Mouse (Mus musculus): ENCODE measurements around the gene Ccdc9b.

DNA sequence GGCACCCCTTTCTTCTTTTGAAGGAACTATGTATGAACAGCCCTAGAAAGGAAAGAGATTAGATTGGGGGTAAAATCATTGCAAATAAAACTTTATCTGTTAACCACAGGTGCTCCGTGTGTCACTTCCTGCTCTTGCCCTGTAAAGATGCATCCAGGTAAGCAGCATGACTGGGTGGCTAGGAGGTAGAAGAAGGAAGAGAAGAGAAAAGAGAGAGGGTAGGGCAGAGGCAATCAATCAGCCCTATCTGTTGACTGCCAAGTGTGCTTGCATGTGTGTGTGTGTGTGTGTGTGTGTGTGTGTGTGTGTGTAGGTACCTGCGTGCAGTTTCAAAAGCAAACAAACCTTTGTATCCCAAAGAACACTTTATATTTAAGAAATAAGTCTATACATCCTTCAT is 12.1 kb upstream of the Ccdc9b start:
- TF ChIP-seq CTCF (IDR thresholded peaks at IDR 0.05; ENCODE audit: extremely low read depth, insufficient read depth, insufficient read length, insufficient replicate concordance) (no peak), POLR2A (IDR thresholded peaks at IDR 0.05; ENCODE audit: low read depth, low read length) (no peak)

Measured in spleen, adult 2 months (tissue).